Mouse (Mus musculus) left cerebral cortex, postnatal 36 days (tissue): ENCODE results near the gene Lrch1. TPM values are rescaled to one million over a fixed set of nuclear protein-coding genes. Genes with fewer than 3 reads are reported as not detected.

Experiments used
- DNase-seq, 2 experiments: peaks; one replicate each; pipeline ENCODE4 v3.0.0; 2021 to 2022; ENCODE audit warnings: low spot score in 2 of 2, mixed read lengths in 1 of 2
- intact Hi-C: fragments of 180-260 bp; cut with DNase I; formaldehyde crosslinking; loops from one replicate; pipeline ENCODE4 v1.15.1; 2025
- total RNA-seq, 2 experiments: library from RNA; stranded (reverse); gene quantifications; 2 replicates each; pipeline ENCODE4 v1.2.3; 2021

Gene Lrch1
- total RNA-seq, 2 experiments from 2014 or later = 13.5 to 21.5 TPM

DNA sequence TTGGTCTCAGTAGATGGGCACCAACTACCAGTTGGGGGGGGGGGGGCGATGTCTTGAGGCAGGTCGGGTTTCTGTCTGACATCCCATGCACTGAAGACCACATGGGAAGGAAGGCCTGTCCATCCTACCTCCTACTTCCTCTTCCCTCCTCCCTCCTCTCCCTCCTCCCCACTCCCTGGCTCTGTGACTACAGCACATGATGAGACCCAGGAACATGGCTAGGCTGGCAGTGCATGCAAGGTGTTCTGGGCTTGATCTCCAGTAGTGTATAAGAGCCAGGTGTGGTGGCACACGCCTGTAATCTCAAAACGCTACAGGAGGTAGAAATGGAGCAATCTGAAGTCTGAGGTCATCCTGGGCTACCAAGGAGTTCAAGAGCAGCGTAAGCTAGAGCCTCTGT lies 43.2 kb downstream of the Lrch1 start:
- intact Hi-C loops = no loop called here
- no peak for DNase-seq

DNA sequence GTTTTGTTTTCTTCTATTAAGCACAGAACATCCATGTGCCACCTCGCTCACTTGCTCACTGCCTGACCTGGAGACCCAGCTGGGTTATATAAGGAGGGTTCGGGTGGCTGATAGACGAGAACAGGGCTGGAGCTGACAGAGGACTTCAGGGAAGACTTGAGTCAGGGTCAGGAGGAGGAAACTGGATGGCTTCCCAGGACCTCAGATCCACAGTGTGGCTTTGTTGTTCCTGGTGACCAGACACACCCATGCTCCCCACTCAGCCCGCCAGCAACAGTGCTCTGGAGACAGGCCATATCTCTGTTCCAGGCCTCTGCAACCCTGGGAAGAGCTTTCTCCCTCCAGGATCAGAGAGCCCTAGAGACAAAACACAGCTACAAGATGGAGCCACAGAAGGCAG lies 44.6 kb downstream of the Lrch1 start:
- intact Hi-C loops = no loop called here
- DNase-seq = no peak

DNA sequence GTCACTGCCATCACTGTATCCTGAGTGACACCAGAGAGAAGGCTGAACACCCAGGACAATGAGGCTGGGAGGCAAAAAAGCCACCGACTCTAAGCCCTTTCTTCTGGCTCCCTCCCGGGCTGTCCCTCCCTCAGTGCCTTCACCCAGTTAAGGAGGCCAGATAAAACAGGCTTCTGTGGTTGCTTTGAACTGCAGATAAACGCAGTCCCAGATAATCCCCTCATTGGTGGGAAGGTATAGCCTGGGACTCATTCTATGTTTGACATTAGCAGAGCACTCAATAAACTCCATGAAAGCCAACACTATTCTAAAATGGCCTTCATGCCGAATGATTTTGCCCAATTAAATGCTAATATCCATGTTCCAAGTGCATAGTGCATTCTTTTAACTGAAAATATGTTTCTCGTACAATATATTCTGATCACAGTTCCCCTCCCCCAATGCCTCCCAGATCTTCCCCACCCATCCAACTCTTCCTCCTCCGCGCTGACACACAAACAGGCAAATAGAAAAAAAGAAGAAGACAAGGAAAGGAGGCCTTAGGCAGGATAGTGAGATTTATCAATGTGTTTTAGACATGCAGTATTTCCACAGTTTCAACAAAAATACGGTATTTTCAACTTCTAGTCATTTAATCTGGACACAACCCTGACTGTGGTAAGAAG lies 46.8 kb downstream of the Lrch1 start:
- no peak for DNase-seq
- intact Hi-C loops = no loop called here

DNA sequence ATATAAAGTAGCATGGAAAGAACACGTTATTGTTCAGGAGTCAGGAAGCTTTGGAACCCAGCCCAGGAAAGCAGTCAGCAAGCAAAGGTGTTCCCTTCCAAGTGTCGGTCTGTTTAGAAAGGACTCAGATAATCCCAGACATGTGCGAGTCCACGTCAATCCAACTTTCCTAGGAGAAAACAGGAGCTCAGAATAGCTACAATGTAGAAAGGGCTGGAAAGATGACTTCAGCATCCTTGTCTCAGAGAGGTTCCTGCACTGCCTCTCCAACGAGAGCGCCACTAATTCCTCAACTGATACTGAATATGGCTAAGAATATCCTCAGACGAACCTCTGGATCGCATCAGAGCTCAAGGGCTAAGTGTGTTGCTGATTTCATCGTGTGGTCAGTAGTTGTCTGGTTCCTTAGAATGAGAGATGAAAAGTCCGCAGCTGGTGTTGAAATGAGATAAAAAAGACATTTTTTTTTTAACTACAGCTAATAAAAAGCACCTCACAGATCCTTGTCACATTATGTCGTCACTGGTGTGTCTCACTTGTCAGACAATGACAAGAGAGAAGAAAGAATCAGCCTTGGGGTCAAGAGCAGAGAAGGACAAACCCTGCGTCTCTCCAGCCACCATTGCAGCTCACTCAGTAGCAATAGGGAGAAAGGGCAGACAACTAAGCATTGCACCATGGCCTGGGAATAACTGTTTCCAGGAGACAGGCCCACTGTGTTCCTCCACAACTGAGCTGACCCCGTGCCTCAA lies 47.5 kb downstream of the Lrch1 start:
- intact Hi-C loops = no loop called here
- no peak for DNase-seq

DNA sequence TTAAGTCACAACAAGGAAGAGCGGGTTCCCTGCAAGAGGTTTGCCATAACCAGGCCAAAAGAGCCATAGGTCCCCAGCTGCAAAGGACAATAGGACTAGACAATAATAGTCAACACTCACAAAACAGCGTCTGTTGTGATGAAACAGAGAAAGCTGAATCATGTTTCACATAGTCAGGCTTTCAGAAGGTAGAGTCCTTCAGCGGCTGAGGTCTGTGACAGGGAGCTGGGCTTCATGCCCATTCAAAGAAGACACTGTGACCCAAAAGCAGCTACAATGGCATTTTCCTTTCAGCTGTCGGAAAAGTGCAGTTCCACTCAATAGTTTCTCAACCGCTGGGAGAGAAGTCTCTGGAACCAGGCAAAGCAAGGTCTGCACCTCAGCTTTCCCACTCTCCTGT lies 48.7 kb downstream of the Lrch1 start:
- intact Hi-C loops = no loop called here

DNA sequence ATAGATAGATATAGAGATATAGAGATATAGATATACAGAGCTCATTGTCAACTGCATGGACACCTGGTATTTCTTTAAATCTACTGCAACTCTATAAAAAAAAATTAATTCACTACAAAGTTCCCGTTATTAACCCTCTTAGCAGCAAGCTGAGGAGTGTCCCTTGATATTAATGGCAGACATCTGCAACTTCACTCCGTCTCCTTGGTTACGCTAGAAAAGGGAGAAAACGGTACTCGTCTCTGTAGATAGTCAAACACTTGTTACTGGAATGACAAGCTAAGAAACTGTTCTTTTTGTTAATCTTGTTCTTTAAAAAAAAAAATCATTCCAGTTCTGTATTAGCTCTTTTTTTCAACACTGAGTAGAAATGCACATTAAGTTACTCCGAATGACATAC lies 54.0 kb downstream of the Lrch1 start:
- DNase-seq = no peak
- intact Hi-C loops = no loop called here

More for the DNA sequence above, 48.7 kb downstream of the Lrch1 start:
- DNase-seq = no peak

DNA sequence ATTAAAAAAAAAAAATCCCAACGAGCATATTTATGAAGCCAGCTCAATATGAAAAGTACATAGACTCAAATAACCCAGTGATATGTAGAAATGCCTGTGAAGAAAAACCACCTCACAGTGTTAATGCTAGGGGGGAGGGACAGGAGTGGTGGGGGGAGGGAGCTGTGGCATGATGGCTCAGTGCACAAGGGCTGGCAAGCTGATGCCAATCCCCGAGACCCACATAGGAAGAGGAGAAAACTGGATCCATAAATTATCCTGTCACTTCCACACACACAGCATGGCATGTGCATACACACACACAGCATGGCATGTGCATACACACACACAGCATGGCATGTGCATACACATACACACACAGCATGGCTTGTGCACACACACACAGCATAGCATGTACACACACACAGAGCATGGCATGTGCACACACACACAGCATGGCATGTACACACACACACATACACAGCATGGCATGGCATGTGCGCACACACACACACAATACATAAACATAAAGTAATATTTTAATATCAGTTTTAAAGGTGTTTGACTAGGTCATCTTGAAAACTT lies 54.5 kb downstream of the Lrch1 start:
- no peak for DNase-seq
- intact Hi-C loops = no loop called here

DNA sequence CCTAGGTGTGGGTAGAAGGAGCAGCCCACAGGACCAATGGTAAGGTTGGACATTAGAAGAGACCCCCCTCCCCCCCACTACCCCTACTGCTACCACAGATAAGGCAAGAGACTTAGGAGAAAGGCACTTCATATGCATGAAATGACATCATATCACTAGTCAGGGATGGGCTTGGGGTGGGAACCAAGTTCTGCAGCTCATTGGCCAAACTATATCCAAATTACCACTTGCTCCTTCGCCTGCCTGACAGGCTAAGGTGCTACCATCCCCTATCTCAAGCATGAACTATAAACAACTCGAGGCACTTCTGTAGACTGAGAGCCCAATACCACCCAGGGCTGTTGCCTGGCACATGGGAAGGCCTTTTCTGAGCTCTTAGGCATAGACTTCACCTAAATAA lies 58.4 kb downstream of the Lrch1 start:
- DNase-seq = no peak
- intact Hi-C loops = no loop called here

DNA sequence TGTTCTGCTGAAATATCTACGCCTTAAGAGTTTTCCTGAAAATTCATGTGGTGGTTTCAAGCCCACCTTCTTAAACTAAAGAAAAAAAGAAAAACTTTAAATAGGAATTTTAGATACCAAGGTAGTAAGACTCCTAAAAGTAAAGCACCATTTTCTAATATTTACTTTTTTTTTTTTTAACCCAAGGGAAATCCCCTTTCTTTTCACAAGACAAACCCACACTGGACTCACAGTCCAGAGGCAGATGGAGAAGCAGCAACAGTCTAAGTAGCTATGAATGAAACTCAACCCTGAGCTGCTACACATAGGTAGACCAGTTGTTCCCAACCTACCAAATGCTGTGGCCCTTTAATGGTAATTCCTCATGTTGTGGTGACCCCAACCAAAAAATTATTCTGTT lies 59.6 kb downstream of the Lrch1 start:
- intact Hi-C loops = no loop called here
- DNase-seq = no peak

DNA sequence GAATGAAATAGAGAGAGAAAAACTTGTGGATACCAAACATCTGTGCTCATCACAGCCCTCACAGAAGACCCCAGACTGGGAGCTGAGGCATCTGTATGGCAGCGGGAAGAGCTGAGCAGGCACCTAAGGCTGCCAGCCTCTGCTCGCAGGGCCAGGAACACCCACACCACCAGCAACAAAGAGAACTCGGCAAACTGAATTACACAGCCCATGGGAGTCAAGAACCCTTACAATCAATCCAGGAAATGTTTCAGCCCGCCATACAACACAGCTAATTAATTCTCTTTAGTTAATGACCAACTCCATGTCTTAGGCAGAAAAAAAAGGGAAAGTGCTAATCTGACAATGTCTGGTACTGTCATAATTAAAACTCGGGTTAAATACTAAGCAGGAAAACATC lies 61.2 kb downstream of the Lrch1 start:
- intact Hi-C loops = no loop called here
- DNase-seq = no peak

DNA sequence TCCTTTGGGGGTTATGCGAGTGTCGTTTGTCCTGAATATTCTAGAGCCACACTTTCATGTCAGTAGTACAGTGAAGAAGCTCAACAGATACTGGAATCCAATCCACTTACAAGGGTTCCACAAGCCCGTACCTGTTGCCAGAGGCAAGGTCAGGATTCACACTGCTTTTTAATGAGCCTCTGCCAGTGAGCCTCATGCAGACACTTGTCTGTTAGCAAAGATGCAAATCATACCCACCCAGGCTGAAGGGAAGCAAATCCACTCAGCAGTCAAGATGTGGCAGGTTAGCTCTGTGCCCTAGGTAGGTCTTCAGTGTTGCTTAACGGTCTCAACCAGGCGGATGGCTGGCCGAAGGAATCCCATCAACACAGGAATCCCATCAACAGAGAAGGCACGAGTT lies 62.8 kb downstream of the Lrch1 start:
- no peak for DNase-seq
- intact Hi-C loops = loop anchor here (5.0 kb wide), 1 partner anchor 62 kb away; the partner anchor contains the start of gene Lrch1

DNA sequence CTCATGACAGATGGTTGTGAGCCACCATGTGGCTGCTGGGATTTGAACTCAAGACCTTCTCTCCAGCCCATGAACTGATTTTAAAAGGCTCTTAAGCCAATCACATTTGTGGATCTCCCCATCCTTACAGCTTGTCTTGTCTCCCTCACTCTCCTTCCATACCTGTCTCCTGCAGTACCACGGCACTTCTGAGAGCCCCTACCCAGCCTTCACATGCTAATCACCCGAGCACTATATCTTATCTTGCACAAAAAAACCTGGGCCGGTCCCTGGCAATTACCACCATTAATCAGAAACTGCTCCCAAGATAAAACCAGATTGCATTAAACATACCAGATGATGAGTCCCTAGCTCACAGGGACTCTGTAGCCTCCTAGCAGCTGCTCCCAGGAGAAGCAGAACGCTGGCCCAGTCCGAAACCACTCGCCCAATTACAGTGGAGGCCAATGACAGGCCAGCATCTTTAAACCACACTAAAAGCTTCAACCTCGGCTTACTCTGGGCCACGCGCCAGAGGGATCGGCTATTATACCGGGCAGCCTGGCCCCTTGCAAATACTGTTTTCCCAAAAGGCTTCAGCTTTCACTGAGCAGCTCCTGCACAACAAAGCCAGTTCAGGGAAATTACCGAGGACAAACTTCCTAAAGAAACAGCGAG lies 63.5 kb downstream of the Lrch1 start:
- peak in 1 of 2 experiments; percentile 25 for DNase-seq
- intact Hi-C loops = loop anchor here (5.0 kb wide), 1 partner anchor 63 kb away; the partner anchor contains the start of gene Lrch1

DNA sequence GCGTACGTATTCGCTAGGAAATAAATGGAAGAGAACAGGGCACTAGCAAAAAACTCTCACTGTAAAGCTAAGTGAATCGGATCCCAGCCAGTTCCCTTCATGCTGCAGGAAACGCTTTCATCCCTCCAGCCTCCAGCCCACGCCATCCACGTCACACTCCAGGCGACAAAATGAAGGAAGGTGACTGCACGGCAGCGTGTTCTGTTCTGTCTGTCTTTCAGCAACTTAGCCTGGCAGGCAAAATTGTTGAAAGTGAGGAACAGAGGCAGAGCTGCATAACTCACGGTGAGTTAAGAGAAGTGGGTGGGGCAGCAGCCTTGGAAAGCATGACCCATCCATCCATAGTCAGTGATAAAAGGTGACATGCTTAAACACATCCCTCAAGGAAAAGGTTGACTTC lies 64.5 kb downstream of the Lrch1 start:
- intact Hi-C loops = loop anchor here (5.0 kb wide), 1 partner anchor 64 kb away; the partner anchor contains the start of gene Lrch1

DNA sequence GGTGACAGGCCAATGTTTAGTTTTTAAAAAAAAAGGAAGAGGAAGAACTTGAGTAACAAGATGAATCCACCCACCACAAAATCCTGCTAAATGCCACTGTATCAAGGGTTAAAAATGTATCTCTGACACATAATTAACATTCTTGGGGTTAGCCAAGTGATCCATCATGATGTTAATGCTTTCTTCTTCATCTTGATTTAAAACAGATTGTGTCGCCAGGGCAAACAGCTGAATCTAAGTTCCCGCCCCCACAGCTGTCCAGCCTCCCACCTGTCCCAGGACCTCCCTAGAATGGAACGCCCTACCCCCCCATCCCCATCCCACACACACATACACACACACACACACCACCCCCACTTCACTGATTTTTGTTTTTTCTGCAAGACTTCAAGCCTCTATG lies 64.9 kb downstream of the Lrch1 start:
- intact Hi-C loops = loop anchor here (5.0 kb wide), 1 partner anchor 65 kb away; the partner anchor contains the start of gene Lrch1
- DNase-seq = no peak

More for the DNA sequence above, 64.5 kb downstream of the Lrch1 start:
- peak; percentile 68 to 72 for DNase-seq

DNA sequence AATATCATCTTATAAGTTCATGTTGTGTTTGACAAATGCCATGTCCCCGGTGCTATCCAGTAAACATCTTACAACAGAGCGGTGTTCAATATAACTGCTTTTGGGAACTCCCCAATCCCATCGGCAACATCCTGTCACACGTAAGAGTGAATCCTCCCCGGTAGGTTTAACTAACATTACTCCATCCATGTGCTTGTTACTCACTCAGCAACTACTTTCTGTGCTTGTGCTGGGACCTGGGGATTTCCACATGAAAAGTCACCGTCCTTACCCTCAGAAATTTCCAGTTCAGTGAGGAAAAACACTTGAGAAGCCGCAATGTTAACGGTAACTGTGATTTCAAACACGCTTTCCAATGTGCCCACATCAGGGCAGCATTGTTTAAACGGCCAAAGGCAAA lies 66.8 kb downstream of the Lrch1 start:
- intact Hi-C loops = loop anchor here (5.0 kb wide), 1 partner anchor 66 kb away; the partner anchor contains the start of gene Lrch1

DNA sequence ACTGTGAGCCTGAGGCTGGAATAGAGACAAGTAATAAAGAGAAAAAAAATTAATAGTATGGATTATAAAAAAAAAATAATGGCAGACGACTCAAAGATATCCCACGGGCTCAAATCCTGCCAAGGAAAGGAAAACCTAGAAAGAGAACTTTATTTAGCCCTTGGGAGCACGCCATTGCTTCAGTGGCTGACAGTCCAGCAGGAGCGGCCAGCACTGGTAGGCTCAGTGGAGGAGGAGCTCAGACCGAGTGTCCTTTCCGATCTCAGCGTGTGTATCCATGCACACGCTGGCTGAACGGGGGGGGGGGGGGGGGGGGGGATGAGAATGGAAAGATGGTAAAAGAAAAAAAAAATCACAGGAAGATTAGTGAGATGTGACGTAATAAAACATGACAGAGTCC lies 68.2 kb downstream of the Lrch1 start:
- intact Hi-C loops = loop anchor here (2.0 kb wide), 1 partner anchor 73 kb away; no protein-coding TSS in a partner anchor

More for the DNA sequence above, 66.8 kb downstream of the Lrch1 start:
- DNase-seq = no peak

DNA sequence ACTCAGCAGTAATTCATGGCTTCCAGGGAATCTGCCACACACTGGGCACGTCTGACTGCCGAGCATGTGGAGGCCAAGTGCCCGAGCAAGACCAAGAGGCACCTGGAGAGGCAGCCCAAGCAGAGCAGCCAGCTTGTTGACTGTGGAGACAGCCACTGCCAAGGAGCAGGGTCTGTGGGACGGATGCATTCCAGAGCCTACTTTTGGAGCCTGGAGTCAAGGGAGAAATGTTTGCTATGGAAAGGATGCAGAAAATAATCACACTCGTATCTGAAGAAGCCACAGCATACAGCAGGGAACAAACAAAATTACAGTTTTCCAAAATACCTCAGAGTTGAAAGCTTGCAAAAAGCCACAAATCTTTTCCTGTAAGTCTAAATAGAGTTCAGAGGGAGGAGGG lies 70.4 kb downstream of the Lrch1 start:
- intact Hi-C loops = no loop called here
- no peak for DNase-seq

More for the DNA sequence above, 68.2 kb downstream of the Lrch1 start:
- no peak for DNase-seq

DNA sequence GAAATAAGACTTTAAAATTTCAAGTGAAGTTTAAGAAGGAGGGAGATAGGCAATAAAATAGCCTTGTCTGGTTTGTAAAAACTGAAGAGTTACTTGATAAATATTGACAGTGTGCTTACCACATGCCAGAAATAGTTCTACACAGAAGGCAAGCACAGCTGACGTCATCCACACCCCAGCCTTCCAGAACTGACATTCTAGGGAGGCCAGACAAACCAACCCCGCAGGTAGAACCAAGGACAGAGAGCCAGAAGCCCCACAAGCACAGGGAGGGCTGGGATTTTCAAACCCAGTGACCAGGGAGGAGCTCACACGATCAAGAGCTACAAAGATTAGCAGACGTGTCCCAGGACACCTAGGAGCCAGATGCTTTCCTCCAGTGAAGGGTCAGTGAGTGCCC lies 76.5 kb downstream of the Lrch1 start:
- intact Hi-C loops = no loop called here

DNA sequence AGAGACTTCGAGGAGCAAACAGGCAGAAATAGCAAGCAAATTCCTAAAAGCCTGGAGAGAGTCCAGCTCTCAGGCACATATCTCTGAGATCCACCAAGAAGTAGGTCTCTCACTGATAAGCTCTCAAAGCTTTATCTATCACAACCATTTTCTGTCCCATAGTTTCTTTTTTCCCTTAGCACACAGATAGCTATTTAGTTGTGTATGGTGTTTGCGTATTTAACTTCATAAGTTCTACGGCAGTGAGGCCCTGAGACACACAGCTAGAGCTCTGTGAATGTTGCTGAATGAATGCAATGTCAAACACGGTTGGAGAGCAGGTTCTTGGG lies 78.8 kb downstream of the Lrch1 start:
- intact Hi-C loops = loop anchor here (5.0 kb wide), 2 partner anchors 43 to 78 kb away; partner anchors contain the start of gene Lrch1
- DNase-seq = no peak

More for the DNA sequence above, 76.5 kb downstream of the Lrch1 start:
- DNase-seq = no peak
